Mouse (Mus musculus) thymus, postnatal 0 days (tissue): ENCODE results near the gene Map1b. TPM values are rescaled to one million over a fixed set of nuclear protein-coding genes. Genes with fewer than 3 reads are reported as not detected.

ENCODE experiments used
- DNase-seq: peaks from one replicate; pipeline ENCODE4 v3.0.0-alpha.2; 2015; ENCODE audit warnings: low spot score
- polyA plus RNA-seq: library from polyadenylated mRNA; unstranded; fragments of >200 nt; fragmentation: Nextera tagmentation; extraction: Ambion mirVana; gene quantifications from 2 replicates; pipeline ENCODE4 v1.2.1, GENCODE M21; 2015

The Map1b gene
- polyA plus RNA-seq, 1 experiment from 2014 or later = 5.8 TPM

- DNase-seq = no peak
Measured at GRCm38 (mm10) chr13:99528456-99528855, 12.1 kb upstream of the Map1b start.

- DNase-seq = no peak
Measured at GRCm38 (mm10) chr13:99527936-99528335, 11.6 kb upstream of the Map1b start.

DNA sequence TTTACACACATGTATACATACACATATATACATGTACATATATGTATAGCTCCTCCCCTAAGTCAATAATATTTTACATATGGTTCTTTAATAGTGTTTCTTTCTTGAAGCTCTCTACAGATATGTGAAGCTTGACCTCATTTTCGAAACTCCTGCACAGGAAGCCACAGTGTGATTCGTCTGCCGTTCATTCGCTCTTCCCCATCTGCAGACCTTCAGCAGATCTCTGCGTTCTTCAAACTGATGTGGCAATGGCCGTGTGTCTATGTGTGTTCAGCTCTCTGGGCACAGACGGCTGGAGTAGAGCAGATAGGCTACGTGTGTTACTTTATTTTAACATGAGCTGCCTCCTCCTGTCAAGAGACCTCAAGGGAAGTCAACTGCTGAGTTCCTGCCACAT, 9.2 kb upstream of the Map1b start:
- DNase-seq = no peak

- DNase-seq = no peak
Measured at GRCm38 (mm10) chr13:99517836-99518235, 1.5 kb upstream of the Map1b start.

DNA sequence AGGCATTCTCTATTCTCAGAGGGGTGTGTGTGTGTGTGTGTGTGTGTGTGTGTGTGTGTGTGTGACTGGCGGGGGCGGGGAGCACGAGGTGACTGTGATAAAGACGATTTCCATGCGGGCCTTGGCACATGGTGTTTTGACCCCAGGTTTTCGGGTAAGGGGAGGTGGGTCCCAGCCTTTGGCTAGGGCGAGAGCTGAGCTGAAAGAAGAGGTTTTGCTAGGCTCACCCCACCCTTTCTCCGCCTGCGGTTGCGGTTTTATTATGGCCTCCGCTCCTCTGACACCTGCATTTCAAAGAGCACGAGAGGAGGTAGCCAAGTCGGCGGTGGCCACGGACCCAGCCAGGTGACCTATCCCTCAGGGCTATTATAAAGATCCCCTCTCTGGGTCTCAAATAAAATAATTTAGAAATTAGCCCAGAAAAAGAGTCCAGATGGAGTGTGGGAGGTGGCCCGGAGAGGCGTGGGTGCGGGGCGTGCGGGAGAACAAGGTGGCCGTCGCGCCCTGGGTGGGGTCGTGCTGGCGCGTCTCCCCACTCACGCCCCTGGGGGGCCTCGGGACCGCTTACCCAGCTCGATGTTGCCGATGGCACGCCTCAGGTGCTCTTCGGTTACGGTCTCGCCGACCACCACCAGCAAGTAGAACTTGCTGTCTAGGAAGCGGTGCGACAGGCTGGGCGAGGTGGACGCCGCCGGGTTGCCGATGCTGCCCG, 448 bp downstream of the Map1b start:
- no peak for DNase-seq

- DNase-seq = no peak
Measured at GRCm38 (mm10) chr13:99514917-99515591, 1.3 kb downstream of the Map1b start.

DNA sequence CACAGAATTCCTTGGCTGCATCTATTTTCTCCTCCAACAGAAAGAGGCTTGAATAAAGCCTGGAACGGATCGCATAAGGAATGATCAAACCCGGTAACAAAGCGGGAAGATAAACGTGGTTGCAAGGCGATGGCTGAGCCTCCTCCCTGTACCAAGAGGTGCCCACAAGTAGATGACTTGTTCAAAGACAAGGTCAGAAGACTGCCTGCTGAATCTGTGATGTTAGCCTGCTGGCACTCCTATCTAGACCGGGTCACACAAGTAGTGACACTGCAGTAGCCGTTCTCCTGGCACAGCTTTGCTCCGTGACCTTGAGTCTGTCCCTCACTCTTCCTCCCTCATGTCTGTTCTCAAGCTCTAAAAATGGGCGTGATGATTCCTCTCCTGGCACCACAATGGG, 2.4 kb downstream of the Map1b start:
- no peak for DNase-seq

DNA sequence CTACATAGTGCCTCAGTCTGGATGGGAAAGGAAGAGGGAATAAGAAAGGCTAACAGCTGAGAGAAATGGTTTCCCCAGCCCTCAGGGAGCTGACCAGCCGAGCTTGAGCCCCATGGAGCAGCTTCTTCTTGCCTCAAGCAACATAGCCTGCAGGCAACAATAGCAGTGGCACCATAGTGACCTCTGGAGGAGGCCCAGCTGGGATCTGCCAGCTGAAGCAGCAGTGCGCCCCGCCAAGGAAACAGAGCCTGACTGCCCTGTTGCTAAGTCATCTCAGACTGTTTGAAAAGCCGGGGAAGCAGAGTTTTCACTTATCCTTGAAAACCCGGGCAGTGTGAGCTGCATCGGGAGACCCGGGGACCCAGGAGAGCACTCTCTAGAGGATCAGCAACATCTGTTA, 3.2 kb downstream of the Map1b start:
- no peak for DNase-seq

DNA sequence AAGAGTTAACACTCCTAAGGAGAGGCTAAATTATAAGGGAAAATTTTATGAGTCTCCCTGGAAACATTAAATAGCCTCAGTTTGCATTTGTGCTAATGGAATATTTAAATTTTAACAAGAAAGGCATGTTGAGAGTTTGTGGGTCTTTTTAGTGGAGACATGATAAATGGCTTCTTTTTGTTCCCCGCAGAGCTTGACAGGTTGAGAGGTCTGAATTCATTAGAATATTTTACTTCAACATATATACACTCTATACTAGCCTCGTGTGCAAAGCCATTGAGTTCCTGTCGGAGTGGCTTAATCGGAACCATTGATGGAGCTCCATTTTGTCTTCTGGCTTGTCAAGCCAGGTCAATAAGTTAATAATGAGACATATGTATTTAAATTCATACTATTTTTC, 6.4 kb downstream of the Map1b start:
- DNase-seq = no peak

DNA sequence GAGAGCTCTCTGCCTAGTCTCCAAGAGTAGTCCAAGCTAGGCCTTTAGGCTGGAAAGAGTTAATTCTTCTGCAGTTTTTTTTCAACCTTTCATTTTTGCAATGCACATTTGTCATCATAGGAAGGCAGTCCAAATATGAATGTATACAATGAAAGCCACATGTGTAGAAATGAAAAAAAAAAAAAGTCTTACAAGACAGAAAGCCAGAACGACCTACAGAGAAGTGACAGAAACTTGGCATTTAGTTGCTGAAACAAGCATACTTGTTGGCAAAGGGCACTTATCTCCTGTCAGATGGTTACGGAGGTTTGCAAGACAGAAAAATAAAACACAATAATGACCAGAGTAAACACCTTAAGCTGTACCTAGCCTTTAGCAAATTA, 9.8 kb downstream of the Map1b start:
- no peak for DNase-seq

- no peak for DNase-seq
Measured at GRCm38 (mm10) chr13:99505826-99506579, 10.3 kb downstream of the Map1b start.

DNA sequence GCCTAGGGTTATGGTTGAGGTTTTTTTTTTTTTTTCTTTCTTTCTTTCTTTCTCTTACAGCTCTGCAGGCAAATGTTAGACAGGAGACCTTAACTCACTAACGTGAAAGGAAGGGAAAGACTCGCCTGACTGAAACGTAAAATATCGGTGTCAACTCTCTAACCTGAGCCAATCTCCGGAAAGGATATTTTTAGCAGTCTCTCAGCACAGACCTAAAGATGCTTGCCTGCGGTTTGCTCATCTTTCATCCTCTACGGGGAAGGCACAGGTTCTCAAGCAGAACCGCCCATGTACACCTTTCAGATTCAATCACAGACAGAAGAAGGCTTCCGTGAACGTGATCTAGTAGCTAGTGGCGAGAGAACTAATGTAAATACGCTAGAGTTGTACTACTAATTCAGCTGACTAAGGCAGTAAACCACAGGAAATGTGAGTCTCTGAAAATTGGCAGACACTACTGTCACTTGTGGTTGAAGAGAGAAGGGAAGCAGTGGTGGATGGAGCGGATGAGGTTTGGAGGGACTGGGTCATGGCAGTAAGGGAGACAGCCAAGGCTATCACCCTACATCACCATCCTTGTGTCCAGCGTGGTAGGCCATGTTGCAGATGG, 12.9 kb downstream of the Map1b start:
- peak; percentile 29 for DNase-seq

GRCm38 (mm10) chr13:99502911-99503310, 13.4 kb downstream of the Map1b start:
- DNase-seq = no peak

GRCm38 (mm10) chr13:99502126-99502744, 14.1 kb downstream of the Map1b start:
- DNase-seq = no peak

GRCm38 (mm10) chr13:99501393-99501792, 14.9 kb downstream of the Map1b start:
- DNase-seq = no peak

GRCm38 (mm10) chr13:99500609-99501008, 15.7 kb downstream of the Map1b start:
- no peak for DNase-seq

- no peak for DNase-seq
Measured at GRCm38 (mm10) chr13:99499764-99500163, 16.6 kb downstream of the Map1b start.

DNA sequence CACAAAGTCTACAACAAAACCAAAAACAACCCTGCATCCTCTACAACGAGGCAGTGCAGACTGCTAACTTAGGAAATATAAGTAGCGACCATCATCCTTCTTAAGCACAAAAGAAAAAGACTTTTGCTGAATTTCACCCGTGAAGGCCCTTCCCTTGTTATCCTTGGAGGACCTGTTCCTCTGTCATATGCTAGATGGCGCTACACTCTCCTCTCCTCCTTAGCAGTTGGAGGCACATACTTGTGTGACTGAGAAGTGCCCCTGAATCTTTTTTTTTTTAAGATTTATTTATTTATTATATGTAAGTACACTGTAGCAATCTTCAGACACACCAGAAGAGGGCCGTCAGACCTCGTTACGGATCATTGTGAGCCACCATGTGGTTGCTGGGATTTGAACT, 20.2 kb downstream of the Map1b start:
- DNase-seq = no peak

DNA sequence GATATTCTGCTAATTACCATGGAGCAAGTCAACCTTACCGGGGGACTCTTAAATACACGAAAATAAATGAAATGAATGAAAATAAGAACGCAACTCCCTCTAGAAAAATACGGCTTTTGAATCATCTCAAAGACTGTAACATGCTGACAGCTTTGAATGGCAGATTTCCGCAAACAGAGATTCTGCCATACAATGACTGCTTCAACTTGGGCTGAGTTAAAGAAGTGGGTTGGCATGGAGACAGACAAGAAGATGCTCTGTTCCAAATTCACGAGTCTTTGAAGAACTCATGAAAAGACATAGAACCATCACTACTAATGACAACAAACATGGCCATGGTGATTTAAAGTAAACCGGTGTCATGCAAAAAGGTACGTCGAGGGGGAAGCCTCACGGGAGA, 21.9 kb downstream of the Map1b start:
- DNase-seq = no peak

- no peak for DNase-seq
Measured at GRCm38 (mm10) chr13:99493304-99493904, 22.9 kb downstream of the Map1b start.
